Mouse (Mus musculus) C2C12 (cell line): ENCODE data around the gene Sort1.

Experiments used
- CEBPB ChIP-seq: IDR thresholded peaks from one replicate; pipeline ENCODE4 v1.6.1; 2011; ENCODE audit warnings: low read depth, mild to moderate bottlenecking, control low read depth, moderate library complexity
- CTCF ChIP-seq: IDR thresholded peaks from one replicate; pipeline ENCODE4 v1.5.1; 2011; ENCODE audit not compliant: control insufficient read depth, insufficient read depth, insufficient read length
- FOSL1 ChIP-seq: IDR thresholded peaks from one replicate; pipeline ENCODE4 v1.8.0; 2011; ENCODE audit warnings: mild to moderate bottlenecking, low read length; ENCODE audit not compliant: poor library complexity, insufficient read depth, severe bottlenecking
- MAX ChIP-seq: IDR thresholded peaks from one replicate; pipeline ENCODE4 v1.6.1; 2011; ENCODE audit warnings: mild to moderate bottlenecking, control low read depth
- MYOD1 ChIP-seq: IDR thresholded peaks from one replicate; pipeline ENCODE4 v1.6.1; 2011; ENCODE audit warnings: low read depth; ENCODE audit not compliant: control insufficient read depth, insufficient read length
- MYOG ChIP-seq: IDR thresholded peaks from one replicate; pipeline ENCODE4 v1.6.1; 2011; ENCODE audit not compliant: control insufficient read depth, insufficient read length; ENCODE audit errors: extremely low read depth
- USF1 ChIP-seq: IDR thresholded peaks from one replicate; pipeline ENCODE4 v1.6.1; 2011; ENCODE audit warnings: low read depth, mild to moderate bottlenecking, control low read depth, moderate library complexity

DNA sequence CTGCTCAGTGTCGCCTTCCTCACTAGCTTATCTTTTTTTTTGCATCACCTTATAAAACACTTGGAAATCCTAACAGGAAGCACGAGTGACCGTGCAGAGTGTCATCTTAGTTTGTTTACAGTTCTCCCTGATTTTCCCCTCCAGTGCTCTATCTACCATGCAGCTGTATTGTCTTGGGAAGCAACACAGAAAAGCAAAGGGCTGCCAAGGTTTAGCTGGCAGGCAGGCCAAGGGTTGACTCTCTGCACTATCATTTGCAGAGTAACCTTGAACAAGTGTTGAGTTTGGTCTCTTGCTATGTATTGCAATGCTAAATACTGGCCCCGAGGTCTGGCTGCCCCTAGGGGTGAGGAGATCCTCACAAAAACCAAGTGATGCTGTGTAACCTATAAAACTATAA, 27.8 kb downstream of the Sort1 start:
- TF ChIP-seq CTCF (no peak), MYOD1 (no peak), MYOG (no peak), MAX (no peak), CEBPB (no peak), FOSL1 (no peak), USF1 (no peak)
